Mouse (Mus musculus): ENCODE measurements around the gene Chaf1a. TPM values are rescaled to one million over a fixed set of nuclear protein-coding genes. Genes with fewer than 3 reads are reported as not detected.
"Not testable (repeated sequence)": the region's sequence is repeated elsewhere in the genome, so short reads cannot be mapped to it uniquely, and the experiment has no call there.

The Chaf1a gene
- polyA plus RNA-seq, 1 experiment from 2014 or later, result 9.2 TPM

DNA sequence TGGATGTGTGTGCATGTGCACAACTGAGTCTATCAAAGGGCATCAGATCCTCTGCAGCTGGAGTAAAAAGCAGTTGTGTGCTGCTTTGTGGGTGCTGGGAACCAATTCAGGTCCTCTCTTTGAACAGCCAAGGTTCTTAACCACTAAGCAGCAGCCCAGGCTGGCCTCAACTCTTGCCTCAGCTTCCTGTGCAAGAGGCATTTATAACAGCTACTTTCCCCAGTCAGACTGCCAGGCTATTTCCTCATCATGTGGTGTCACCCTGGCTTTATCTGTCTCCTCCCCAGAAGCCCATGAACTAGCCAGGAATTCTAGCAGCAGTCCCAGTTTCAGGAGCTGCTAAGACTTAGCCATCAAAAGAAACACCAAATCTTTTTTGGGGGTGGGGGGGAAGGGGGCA is 26.2 kb downstream of the Chaf1a start:
- Histone ChIP-seq H3K4me3 (ENCODE audit: control insufficient read depth in 1 of 2, insufficient read depth in 1 of 2, low read depth in 1 of 2, low read length in 2 of 2) (no peak overlapping the region), H3K36me3 (ENCODE audit: control insufficient read depth, insufficient read depth, low read length) (peaks cover 100% of the 10 kb centered on the region), H3K27ac (replicated peaks in 1 of 2; ENCODE audit: control insufficient read depth in 1 of 2, insufficient read depth in 1 of 2, low read depth in 2 of 2, low read length in 2 of 2) (no peak overlapping the region), H3K9ac (ENCODE audit: low read length) (no peak overlapping the region), H3K27me3 (ENCODE audit: control insufficient read depth, insufficient read depth, low read length) (no peaks in the 10 kb centered on the region), H3K9me3 (ENCODE audit: control insufficient read depth, low read length) (no peaks in the 10 kb centered on the region), H3K4me1 (ENCODE audit: control insufficient read depth in 2 of 2, insufficient read depth in 2 of 2, low read length in 2 of 2) (no peaks in the 10 kb centered on the region), H3K4me2 (ENCODE audit: low read length) (no peak overlapping the region)
- no peak for ATAC-seq (ENCODE audit: insufficient number of reproducible peaks, insufficient read depth, low FRiP score, low read depth)

DNA sequence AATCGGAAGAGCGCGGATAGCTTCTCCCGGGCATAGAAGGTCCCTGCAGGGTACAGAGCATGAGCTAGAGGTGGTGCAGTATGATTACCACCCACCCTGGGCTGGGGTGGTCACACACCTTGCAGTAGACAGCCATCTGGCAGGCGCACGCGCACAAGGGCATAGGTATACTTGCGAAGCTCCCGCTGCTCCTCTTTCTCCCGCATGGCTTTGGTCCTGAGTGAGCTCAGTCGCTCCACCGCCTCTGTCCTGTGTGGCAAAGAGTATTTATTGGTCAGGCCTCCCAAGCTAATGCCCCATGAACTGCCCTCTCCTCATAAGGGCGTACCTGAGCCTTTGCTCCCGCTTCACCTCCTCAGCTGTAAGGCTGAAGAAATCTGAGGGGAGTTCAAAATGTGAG is 28.8 kb downstream of the Chaf1a start:
- WGBS, result 95% methylated on average over 14 of the region's 14 CpGs
- Histone ChIP-seq H3K9ac (ENCODE audit: low read length) (no peak overlapping the region), H3K9me3 (ENCODE audit: control insufficient read depth, low read length) (no peaks in the 10 kb centered on the region), H3K36me3 (ENCODE audit: control insufficient read depth, insufficient read depth, low read length) (peaks cover 91% of the 10 kb centered on the region), H3K27ac (replicated peaks in 1 of 2; ENCODE audit: control insufficient read depth in 1 of 2, insufficient read depth in 1 of 2, low read depth in 2 of 2, low read length in 2 of 2) (no peak overlapping the region), H3K27me3 (ENCODE audit: control insufficient read depth, insufficient read depth, low read length) (no peaks in the 10 kb centered on the region), H3K4me1 (ENCODE audit: control insufficient read depth in 2 of 2, insufficient read depth in 2 of 2, low read length in 2 of 2) (peaks cover 3% of the 10 kb centered on the region in 2 experiments), H3K4me2 (ENCODE audit: low read length) (no peak overlapping the region), H3K4me3 (ENCODE audit: control insufficient read depth in 1 of 2, insufficient read depth in 1 of 2, low read depth in 1 of 2, low read length in 2 of 2) (no peak overlapping the region)
- no peak for ATAC-seq (ENCODE audit: insufficient number of reproducible peaks, insufficient read depth, low FRiP score, low read depth)

DNA sequence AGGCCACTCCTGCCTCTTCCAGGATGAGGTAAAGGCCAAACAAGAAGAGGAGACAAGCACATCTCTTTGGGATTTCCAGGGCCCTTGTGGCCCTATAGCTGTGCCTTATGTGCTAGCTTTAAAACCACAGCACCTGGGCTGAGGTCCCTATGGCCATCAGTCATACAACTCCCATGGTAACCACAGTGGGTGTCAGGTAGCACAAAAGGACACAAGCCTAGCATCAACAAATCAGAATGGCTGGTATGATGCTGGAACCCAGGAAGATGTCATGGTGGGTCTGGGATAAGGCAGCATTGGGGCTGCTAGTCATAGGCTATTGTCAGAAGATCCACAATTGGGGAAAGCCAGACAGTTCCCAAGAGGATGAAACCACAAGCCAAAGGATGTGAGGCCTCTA is 30.9 kb downstream of the Chaf1a start:
- Histone ChIP-seq H3K36me3 (ENCODE audit: control insufficient read depth, insufficient read depth, low read length) (peaks cover 71% of the 10 kb centered on the region), H3K4me2 (ENCODE audit: low read length) (no peak overlapping the region), H3K4me3 (ENCODE audit: control insufficient read depth in 1 of 2, insufficient read depth in 1 of 2, low read depth in 1 of 2, low read length in 2 of 2) (no peak overlapping the region), H3K9me3 (ENCODE audit: control insufficient read depth, low read length) (no peaks in the 10 kb centered on the region), H3K27me3 (ENCODE audit: control insufficient read depth, insufficient read depth, low read length) (no peaks in the 10 kb centered on the region), H3K9ac (ENCODE audit: low read length) (no peak overlapping the region), H3K4me1 (ENCODE audit: control insufficient read depth in 2 of 2, insufficient read depth in 2 of 2, low read length in 2 of 2) (peaks cover 8 to 10% of the 10 kb centered on the region in 2 experiments), H3K27ac (replicated peaks in 1 of 2; ENCODE audit: control insufficient read depth in 1 of 2, insufficient read depth in 1 of 2, low read depth in 2 of 2, low read length in 2 of 2) (no peak overlapping the region)
- no peak for ATAC-seq (ENCODE audit: insufficient number of reproducible peaks, insufficient read depth, low FRiP score, low read depth)

DNA sequence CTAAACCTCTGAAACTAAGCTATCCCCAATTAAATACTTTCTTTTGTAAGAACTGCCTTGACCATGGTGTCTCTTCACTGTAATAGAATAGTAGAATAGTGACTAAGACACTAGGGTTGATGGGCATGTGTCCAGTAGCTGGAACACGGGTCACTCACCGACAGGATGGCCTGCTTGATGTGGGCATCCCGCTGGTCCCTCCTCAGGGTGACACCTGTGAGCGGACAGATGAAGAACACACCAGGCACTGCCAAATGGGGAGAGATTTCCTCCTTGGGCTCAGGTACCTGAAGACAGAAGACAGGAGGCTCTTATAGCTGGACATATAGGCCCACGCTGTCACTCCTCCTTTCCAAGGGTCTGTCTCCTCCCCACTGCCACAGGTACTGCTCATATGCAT is 32.0 kb downstream of the Chaf1a start:
- H3K4me1 ChIP-seq (ENCODE audit: control insufficient read depth in 2 of 2, insufficient read depth in 2 of 2, low read length in 2 of 2), result peaks cover 8 to 10% of the 10 kb centered on the region in 2 experiments
- ATAC-seq (ENCODE audit: insufficient number of reproducible peaks, insufficient read depth, low FRiP score, low read depth), result no peak
- peaks cover 59% of the 10 kb centered on the region for H3K36me3 ChIP-seq (ENCODE audit: control insufficient read depth, insufficient read depth, low read length)
- no peak overlapping the region for H3K9ac ChIP-seq (ENCODE audit: low read length)
- H3K9me3 ChIP-seq (ENCODE audit: control insufficient read depth, low read length), result no peaks in the 10 kb centered on the region
- H3K4me3 ChIP-seq (ENCODE audit: control insufficient read depth in 1 of 2, insufficient read depth in 1 of 2, low read depth in 1 of 2, low read length in 2 of 2), result no peak overlapping the region
- no peak overlapping the region for H3K27ac ChIP-seq (replicated peaks in 1 of 2; ENCODE audit: control insufficient read depth in 1 of 2, insufficient read depth in 1 of 2, low read depth in 2 of 2, low read length in 2 of 2)
- WGBS, result 85% methylated on average over 5 of the region's 5 CpGs
- no peaks in the 10 kb centered on the region for H3K27me3 ChIP-seq (ENCODE audit: control insufficient read depth, insufficient read depth, low read length)
- H3K4me2 ChIP-seq (ENCODE audit: low read length), result no peak overlapping the region

DNA sequence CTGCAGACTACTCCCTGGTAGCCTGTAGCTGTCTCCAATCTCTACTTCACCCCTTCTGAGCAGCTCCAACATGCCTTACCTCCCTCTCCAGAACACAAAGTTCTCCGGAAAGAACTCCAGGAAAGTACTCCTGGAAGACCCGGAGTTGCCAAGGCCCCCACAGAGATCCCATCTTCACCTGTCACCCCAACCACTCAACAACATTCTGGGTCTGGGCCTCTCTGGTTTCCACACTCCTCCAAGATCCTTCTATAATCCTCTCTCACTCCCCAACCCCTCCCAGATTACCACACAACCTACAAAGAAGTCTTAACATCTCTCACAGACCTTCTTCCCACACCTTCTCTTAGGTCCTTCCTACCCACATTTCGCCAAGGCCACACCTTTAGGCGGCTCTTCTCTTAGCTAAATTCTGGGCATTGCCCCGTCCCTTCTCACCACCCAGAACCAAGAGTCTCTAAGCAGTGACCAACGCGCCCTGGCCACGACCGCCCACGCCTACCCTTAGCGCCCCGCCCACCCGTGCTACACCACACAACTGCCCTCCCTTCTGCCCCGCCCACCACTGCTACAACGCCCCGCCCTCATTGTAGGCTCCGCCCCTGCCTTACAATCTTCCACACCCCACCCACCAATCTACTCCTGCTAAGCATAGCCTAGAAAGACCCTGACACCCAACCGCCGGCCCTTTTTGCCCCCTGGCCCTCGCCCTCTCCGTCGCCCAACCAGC is 34.0 kb downstream of the Chaf1a start:
- Histone ChIP-seq H3K4me1 (ENCODE audit: control insufficient read depth in 2 of 2, insufficient read depth in 2 of 2, low read length in 2 of 2) (peaks cover 10 to 11% of the 10 kb centered on the region in 2 experiments), H3K4me3 (ENCODE audit: control insufficient read depth in 1 of 2, insufficient read depth in 1 of 2, low read depth in 1 of 2, low read length in 2 of 2) (peak overlapping the region; percentile 80 to 88), H3K4me2 (ENCODE audit: low read length) (peak overlapping the region; percentile 73), H3K27me3 (ENCODE audit: control insufficient read depth, insufficient read depth, low read length) (no peaks in the 10 kb centered on the region), H3K36me3 (ENCODE audit: control insufficient read depth, insufficient read depth, low read length) (peaks cover 39% of the 10 kb centered on the region), H3K27ac (replicated peaks in 1 of 2; ENCODE audit: control insufficient read depth in 1 of 2, insufficient read depth in 1 of 2, low read depth in 2 of 2, low read length in 2 of 2) (peak overlapping the region; percentile 94 to 95), H3K9me3 (ENCODE audit: control insufficient read depth, low read length) (no peaks in the 10 kb centered on the region), H3K9ac (ENCODE audit: low read length) (peak overlapping the region; percentile 81)
- ATAC-seq (ENCODE audit: insufficient number of reproducible peaks, insufficient read depth, low FRiP score, low read depth), result peak; percentile 23; the same call in 1 of the 2 replicates
- WGBS, result 6% methylated on average over 22 of the region's 22 CpGs

DNA sequence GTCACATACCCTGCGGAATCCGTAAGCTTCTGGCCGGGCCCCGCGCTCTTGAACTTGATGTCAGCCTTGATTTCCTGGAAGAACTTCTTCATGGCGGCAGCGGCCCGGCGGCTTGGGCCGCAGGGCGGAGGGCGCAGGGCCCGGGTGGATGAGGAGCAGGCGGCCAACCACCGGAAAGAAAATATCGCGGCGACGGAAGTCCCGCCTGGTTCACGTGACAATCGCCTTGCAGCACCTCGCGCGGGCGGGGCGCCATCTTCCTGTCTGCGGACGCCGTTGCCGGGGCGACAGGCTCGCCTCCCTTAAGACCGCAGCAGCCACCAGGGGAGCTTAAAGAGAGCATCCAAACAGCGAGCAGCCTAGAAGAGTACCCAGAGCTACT is 34.6 kb downstream of the Chaf1a start, which contains the start of gene Ubxn6:
Gene Ubxn6, minus strand, starts transcription at position 202 of the 382 bp plus-strand sequence.
- H3K9ac ChIP-seq (ENCODE audit: low read length), result peak within 1 kb of the TSS; percentile 81
- H3K9me3 ChIP-seq (ENCODE audit: control insufficient read depth, low read length), result no peaks in the 10 kb centered on the region
- H3K27ac ChIP-seq (replicated peaks in 1 of 2; ENCODE audit: control insufficient read depth in 1 of 2, insufficient read depth in 1 of 2, low read depth in 2 of 2, low read length in 2 of 2), result peak within 1 kb of the TSS; percentile 94 to 95
- H3K4me3 ChIP-seq (ENCODE audit: control insufficient read depth in 1 of 2, insufficient read depth in 1 of 2, low read depth in 1 of 2, low read length in 2 of 2), result peak within 1 kb of the TSS; percentile 80 to 88
- peaks cover 10 to 11% of the 10 kb centered on the region in 2 experiments for H3K4me1 ChIP-seq (ENCODE audit: control insufficient read depth in 2 of 2, insufficient read depth in 2 of 2, low read length in 2 of 2)
- H3K27me3 ChIP-seq (ENCODE audit: control insufficient read depth, insufficient read depth, low read length), result no peaks in the 10 kb centered on the region
- H3K36me3 ChIP-seq (ENCODE audit: control insufficient read depth, insufficient read depth, low read length), result peaks cover 34% of the 10 kb centered on the region
- WGBS, result under 1% methylated on average over 35 of the region's 35 CpGs
- peak within 1 kb of the TSS; percentile 73 for H3K4me2 ChIP-seq (ENCODE audit: low read length)
- ATAC-seq (ENCODE audit: insufficient number of reproducible peaks, insufficient read depth, low FRiP score, low read depth), result peak; percentile 20; the same call in 1 of the 2 replicates

DNA sequence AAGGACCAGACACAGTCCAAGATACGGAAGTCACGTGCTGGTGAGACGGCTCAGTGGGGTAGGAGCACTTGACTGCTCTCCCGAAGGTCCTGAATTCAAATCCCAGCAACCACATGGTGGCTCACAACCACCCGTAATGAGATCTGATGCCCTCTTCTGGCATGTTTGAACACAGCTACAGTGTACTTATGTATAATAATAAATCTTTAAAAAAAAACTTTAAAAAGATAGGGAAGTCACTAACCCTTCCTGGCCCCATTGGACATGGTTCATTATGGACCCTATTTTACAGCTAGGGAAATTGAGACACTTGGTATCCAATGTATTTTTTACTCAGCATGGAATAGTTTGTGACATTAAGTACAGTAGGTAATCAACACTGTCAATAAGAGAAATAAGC is 37.3 kb downstream of the Chaf1a start:
- Histone ChIP-seq H3K9ac (ENCODE audit: low read length) (no peak overlapping the region), H3K4me1 (ENCODE audit: control insufficient read depth in 2 of 2, insufficient read depth in 2 of 2, low read length in 2 of 2) (peaks cover 23 to 31% of the 10 kb centered on the region in 2 experiments), H3K4me3 (ENCODE audit: control insufficient read depth in 1 of 2, insufficient read depth in 1 of 2, low read depth in 1 of 2, low read length in 2 of 2) (no peak overlapping the region), H3K9me3 (ENCODE audit: control insufficient read depth, low read length) (no peaks in the 10 kb centered on the region), H3K4me2 (ENCODE audit: low read length) (no peak overlapping the region), H3K27me3 (ENCODE audit: control insufficient read depth, insufficient read depth, low read length) (no peaks in the 10 kb centered on the region), H3K27ac (replicated peaks in 1 of 2; ENCODE audit: control insufficient read depth in 1 of 2, insufficient read depth in 1 of 2, low read depth in 2 of 2, low read length in 2 of 2) (no peak overlapping the region), H3K36me3 (ENCODE audit: control insufficient read depth, insufficient read depth, low read length) (peaks cover 17% of the 10 kb centered on the region)
- WGBS, result 81% methylated on average over 5 of the region's 5 CpGs
- no peak for ATAC-seq (ENCODE audit: insufficient number of reproducible peaks, insufficient read depth, low FRiP score, low read depth)

DNA sequence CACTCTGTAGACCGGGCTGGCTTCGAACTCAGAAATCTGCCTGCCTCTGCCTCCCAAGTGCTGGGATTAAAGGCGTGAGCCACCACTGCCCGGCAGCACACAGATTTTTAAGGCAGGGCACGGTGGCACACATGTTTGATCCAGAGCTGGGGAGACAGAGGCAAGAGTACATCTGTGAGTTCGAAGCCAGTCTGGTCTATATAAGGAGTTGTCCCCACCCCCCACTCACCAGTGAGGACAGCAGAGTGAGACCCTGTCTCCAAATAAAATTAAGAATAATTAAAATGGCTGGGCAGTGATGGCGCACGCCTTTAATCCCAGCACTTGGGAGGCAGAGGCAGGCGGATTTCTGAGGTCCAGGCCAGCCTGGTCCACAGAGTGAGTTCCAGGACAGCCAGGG is 38.1 kb downstream of the Chaf1a start:
- Histone ChIP-seq H3K4me2 (ENCODE audit: low read length) (peak overlapping the region; percentile 63), H3K4me3 (ENCODE audit: control insufficient read depth in 1 of 2, insufficient read depth in 1 of 2, low read depth in 1 of 2, low read length in 2 of 2) (peak overlapping the region; percentile 14 to 15; a peak in 2 of 4 replicates), H3K4me1 (ENCODE audit: control insufficient read depth in 2 of 2, insufficient read depth in 2 of 2, low read length in 2 of 2) (peaks cover 23 to 31% of the 10 kb centered on the region in 2 experiments), H3K36me3 (ENCODE audit: control insufficient read depth, insufficient read depth, low read length) (peaks cover 16% of the 10 kb centered on the region), H3K27ac (replicated peaks in 1 of 2; ENCODE audit: control insufficient read depth in 1 of 2, insufficient read depth in 1 of 2, low read depth in 2 of 2, low read length in 2 of 2) (peak overlapping the region; percentile 55 to 66)
- ATAC-seq (ENCODE audit: insufficient number of reproducible peaks, insufficient read depth, low FRiP score, low read depth); H3K9me3 ChIP-seq (ENCODE audit: control insufficient read depth, low read length); H3K9ac ChIP-seq (ENCODE audit: low read length); H3K27me3 ChIP-seq (ENCODE audit: control insufficient read depth, insufficient read depth, low read length): not testable (repeated sequence)
- WGBS, result 63% methylated on average over 9 of the region's 9 CpGs

Data from heart, embryonic 14.5 days (tissue).